Mouse (Mus musculus): Measurements from ENCODE around the gene Igdcc4. TPM values are rescaled to one million over a fixed set of nuclear protein-coding genes. Genes with fewer than 3 reads are reported as not detected.

Gene Igdcc4
- total RNA-seq, 1 experiment = 8.8 TPM

GRCm38 (mm10) chr9:65115891-65116290 is 14.6 kb downstream of the Igdcc4 start:
- Histone ChIP-seq H3K9ac (ENCODE audit: insufficient read depth, low read depth, low read length, poor library complexity, severe bottlenecking) (no peak overlapping the region), H3K9me3 (ENCODE audit: control insufficient read depth, insufficient read depth, low read depth, low read length) (no peaks in the 10 kb centered on the region), H3K4me1 (ENCODE audit: control insufficient read depth in 2 of 2, insufficient read depth in 2 of 2, low read length in 2 of 2, poor library complexity in 1 of 2) (peaks cover 0 to 6% of the 10 kb centered on the region in 2 experiments; a peak in 2 of 4 replicates), H3K36me3 (ENCODE audit: control insufficient read depth, insufficient read depth, low read length, poor library complexity, severe bottlenecking) (no peaks in the 10 kb centered on the region), H3K27ac (ENCODE audit: insufficient read depth, low read depth, low read length, poor library complexity, severe bottlenecking) (no peak overlapping the region), H3K4me3 (ENCODE audit: insufficient read depth in 1 of 2, low read depth in 1 of 2, low read length in 2 of 2, poor library complexity in 1 of 2, severe bottlenecking in 1 of 2) (no peak overlapping the region)
- DNase-seq (ENCODE audit: low read depth, low spot score) = no peak
- TF ChIP-seq HCFC1 (IDR thresholded peaks at IDR 0.05; ENCODE audit: borderline replicate concordance, insufficient read depth, low read length) (no peak), CHD2 (IDR thresholded peaks at IDR 0.05; ENCODE audit: low read depth, low read length) (no peak), MAFK (IDR thresholded peaks at IDR 0.05; ENCODE audit: insufficient read depth, low read depth, low read length) (no peak), ZNF384 (IDR thresholded peaks at IDR 0.05; ENCODE audit: low read depth, low read length) (no peak), ZC3H11A (IDR thresholded peaks at IDR 0.05; ENCODE audit: borderline replicate concordance, low read depth, low read length) (no peak)
- in situ Hi-C loops (cut with MboI; ENCODE audit: low sequenced_read_pairs in 2 of 2, unreplicated experiment in 2 of 2) = no loop called here

DNA sequence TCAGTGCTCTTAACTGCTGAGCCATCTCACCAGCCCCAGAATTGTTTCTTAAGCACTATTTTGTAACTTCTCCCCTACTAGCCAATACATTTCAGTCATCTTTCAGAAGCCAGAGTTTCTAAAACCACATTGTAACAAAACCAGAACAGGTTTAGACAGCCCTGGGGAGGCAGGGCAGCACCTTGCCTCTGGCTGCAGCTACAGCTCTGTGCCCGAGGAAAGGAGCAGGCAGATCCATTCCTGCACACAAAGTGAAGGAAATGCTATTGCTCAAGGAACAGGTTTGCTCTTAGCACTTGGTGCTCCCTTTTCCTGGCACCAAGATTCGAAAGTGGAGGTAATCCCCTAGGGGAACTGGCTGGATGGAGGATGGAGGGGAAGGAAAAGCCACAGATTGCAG is 16.2 kb downstream of the Igdcc4 start:
- in situ Hi-C loops (cut with MboI; ENCODE audit: low sequenced_read_pairs in 2 of 2, unreplicated experiment in 2 of 2) = no loop called here
- no peak overlapping the region for H3K9ac ChIP-seq (ENCODE audit: insufficient read depth, low read depth, low read length, poor library complexity, severe bottlenecking)
- no peaks in the 10 kb centered on the region for H3K9me3 ChIP-seq (ENCODE audit: control insufficient read depth, insufficient read depth, low read depth, low read length)
- no peaks in the 10 kb centered on the region for H3K36me3 ChIP-seq (ENCODE audit: control insufficient read depth, insufficient read depth, low read length, poor library complexity, severe bottlenecking)
- DNase-seq (ENCODE audit: low read depth, low spot score) = no peak
- H3K27ac ChIP-seq (ENCODE audit: insufficient read depth, low read depth, low read length, poor library complexity, severe bottlenecking) = no peak overlapping the region
- TF ChIP-seq CHD2 (IDR thresholded peaks at IDR 0.05; ENCODE audit: low read depth, low read length) (no peak), ZNF384 (IDR thresholded peaks at IDR 0.05; ENCODE audit: low read depth, low read length) (no peak), MAFK (IDR thresholded peaks at IDR 0.05; ENCODE audit: insufficient read depth, low read depth, low read length) (no peak), ZC3H11A (IDR thresholded peaks at IDR 0.05; ENCODE audit: borderline replicate concordance, low read depth, low read length) (no peak)
- H3K4me1 ChIP-seq (ENCODE audit: control insufficient read depth in 2 of 2, insufficient read depth in 2 of 2, low read length in 2 of 2, poor library complexity in 1 of 2) = peaks cover 0 to 9% of the 10 kb centered on the region in 2 experiments; a peak in 2 of 4 replicates
- H3K4me3 ChIP-seq (ENCODE audit: insufficient read depth in 1 of 2, low read depth in 1 of 2, low read length in 2 of 2, poor library complexity in 1 of 2, severe bottlenecking in 1 of 2) = no peak overlapping the region

GRCm38 (mm10) chr9:65120935-65121334 is 19.6 kb downstream of the Igdcc4 start:
- TF ChIP-seq ZC3H11A (IDR thresholded peaks at IDR 0.05; ENCODE audit: borderline replicate concordance, low read depth, low read length) (peak; percentile 84), HCFC1 (IDR thresholded peaks at IDR 0.05; ENCODE audit: borderline replicate concordance, insufficient read depth, low read length) (no peak)
- Histone ChIP-seq H3K9ac (ENCODE audit: insufficient read depth, low read depth, low read length, poor library complexity, severe bottlenecking) (no peak overlapping the region), H3K27ac (ENCODE audit: insufficient read depth, low read depth, low read length, poor library complexity, severe bottlenecking) (no peak overlapping the region), H3K4me3 (ENCODE audit: insufficient read depth in 1 of 2, low read depth in 1 of 2, low read length in 2 of 2, poor library complexity in 1 of 2, severe bottlenecking in 1 of 2) (no peak overlapping the region), H3K4me1 (ENCODE audit: control insufficient read depth in 2 of 2, insufficient read depth in 2 of 2, low read length in 2 of 2, poor library complexity in 1 of 2) (peaks cover 4 to 12% of the 10 kb centered on the region in 2 experiments; a peak in 3 of 4 replicates), H3K9me3 (ENCODE audit: control insufficient read depth, insufficient read depth, low read depth, low read length) (no peaks in the 10 kb centered on the region), H3K36me3 (ENCODE audit: control insufficient read depth, insufficient read depth, low read length, poor library complexity, severe bottlenecking) (no peaks in the 10 kb centered on the region; the same call in 1 of the 2 replicates)
- DNase-seq (ENCODE audit: low read depth, low spot score) = no peak
- in situ Hi-C loops (cut with MboI; ENCODE audit: low sequenced_read_pairs in 2 of 2, unreplicated experiment in 2 of 2) = no loop called here

- Histone ChIP-seq H3K9ac (ENCODE audit: insufficient read depth, low read depth, low read length, poor library complexity, severe bottlenecking) (0 out of 2 replicates have a peak overlapping the region, but pooled peaks have one; percentile 29), H3K9me3 (ENCODE audit: control insufficient read depth, insufficient read depth, low read depth, low read length) (no peaks in the 10 kb centered on the region), H3K36me3 (ENCODE audit: control insufficient read depth, insufficient read depth, low read length, poor library complexity, severe bottlenecking) (no peaks in the 10 kb centered on the region; the same call in 1 of the 2 replicates), H3K27ac (ENCODE audit: insufficient read depth, low read depth, low read length, poor library complexity, severe bottlenecking) (no peak overlapping the region), H3K4me1 (ENCODE audit: control insufficient read depth in 2 of 2, insufficient read depth in 2 of 2, low read length in 2 of 2, poor library complexity in 1 of 2) (peaks cover 4 to 12% of the 10 kb centered on the region in 2 experiments; a peak in 3 of 4 replicates), H3K4me3 (ENCODE audit: insufficient read depth in 1 of 2, low read depth in 1 of 2, low read length in 2 of 2, poor library complexity in 1 of 2, severe bottlenecking in 1 of 2) (peak overlapping the region in 1 of 2 experiments; percentile 16; a peak in 1 of 4 replicates)
- in situ Hi-C loops (cut with MboI; ENCODE audit: low sequenced_read_pairs in 2 of 2, unreplicated experiment in 2 of 2) = no loop called here
- no peak for DNase-seq (ENCODE audit: low read depth, low spot score)
- TF ChIP-seq HCFC1 (IDR thresholded peaks at IDR 0.05; ENCODE audit: borderline replicate concordance, insufficient read depth, low read length) (no peak), MAFK (IDR thresholded peaks at IDR 0.05; ENCODE audit: insufficient read depth, low read depth, low read length) (no peak), CHD2 (IDR thresholded peaks at IDR 0.05; ENCODE audit: low read depth, low read length) (no peak), ZC3H11A (IDR thresholded peaks at IDR 0.05; ENCODE audit: borderline replicate concordance, low read depth, low read length) (no peak), ZNF384 (IDR thresholded peaks at IDR 0.05; ENCODE audit: low read depth, low read length) (no peak)
These were observed 21.3 kb downstream of the Igdcc4 start for GRCm38 (mm10) chr9:65122545-65122944.
